Mouse (Mus musculus) midbrain, embryonic 15.5 days (tissue): ENCODE results near the gene Tnrc6b. TPM values are rescaled to one million over a fixed set of nuclear protein-coding genes. Genes with fewer than 3 reads are reported as not detected.

ENCODE experiments used
- ATAC-seq: fragments of 200-750 bp; cut with Nextera tagmentation; replicated peaks from 2 replicates; pipeline ENCODE4 v1.8.0; 2017; ENCODE audit warnings: moderate TSS enrichment
- H3K27ac ChIP-seq: fragments of 300-500 bp; sonication (generic); 2 replicates; pipeline ENCODE4 v1.5.1; 2015; ENCODE audit warnings: mild to moderate bottlenecking, inconsistent platforms
- H3K27me3 ChIP-seq: fragments of 300-500 bp; sonication (generic); replicated peaks from 2 replicates; pipeline ENCODE4 v1.6.1; 2015; ENCODE audit warnings: inconsistent platforms
- H3K36me3 ChIP-seq: fragments of 300-500 bp; sonication (generic); replicated peaks from 2 replicates; pipeline ENCODE4 v1.6.1; 2015; ENCODE audit warnings: inconsistent platforms
- H3K4me1 ChIP-seq: fragments of 300-500 bp; sonication (generic); 2 replicates; pipeline ENCODE4 v1.6.1; 2015; ENCODE audit warnings: inconsistent platforms
- H3K4me2 ChIP-seq: fragments of 300-500 bp; sonication (generic); 2 replicates; pipeline ENCODE4 v1.6.1; 2015; ENCODE audit warnings: inconsistent platforms, mild to moderate bottlenecking, moderate library complexity
- H3K4me3 ChIP-seq: fragments of 300-500 bp; sonication (generic); 2 replicates; pipeline ENCODE4 v1.5.1; 2015; ENCODE audit warnings: mild to moderate bottlenecking, inconsistent platforms
- H3K9ac ChIP-seq: fragments of 300-500 bp; sonication (generic); 2 replicates; pipeline ENCODE4 v1.6.1; 2015; ENCODE audit warnings: mild to moderate bottlenecking, inconsistent platforms
- H3K9me3 ChIP-seq: fragments of 300-500 bp; sonication (generic); 2 replicates; pipeline ENCODE4 v1.6.1; 2016; ENCODE audit warnings: inconsistent platforms
- WGBS: fragments of 180-500 bp; shearing (Covaris S2); methylation state at CpG from one replicate; pipeline ENCODE4 v1.1.7; 2015; ENCODE audit warnings: mixed read lengths; 5-methylcytosine and 5-hydroxymethylcytosine counted together
- polyA plus RNA-seq: library from polyadenylated mRNA; unstranded; fragments of >200 nt; fragmentation: Nextera tagmentation; extraction: Ambion mirVana; gene quantifications from 2 replicates; pipeline ENCODE4 v1.2.1, GENCODE M21; 2015

Gene Tnrc6b
- polyA plus RNA-seq, 1 experiment from 2014 or later, result 47.2 TPM

GRCm38 (mm10) chr15:80683990-80684389 is 27.1 kb upstream of the Tnrc6b start:
- WGBS, result 46% methylated on average over 3 of the region's 3 CpGs
- H3K4me1 ChIP-seq, result peaks cover 45% of the 10 kb centered on the region

GRCm38 (mm10) chr15:80684786-80685602 is 26.1 kb upstream of the Tnrc6b start:
- no peaks in the 10 kb centered on the region for H3K27me3 ChIP-seq
- H3K4me2 ChIP-seq, result no peak overlapping the region; the same call in 1 of the 2 replicates
- H3K4me1 ChIP-seq, result peaks cover 37% of the 10 kb centered on the region
- H3K9me3 ChIP-seq, result no peaks in the 10 kb centered on the region
- H3K27ac ChIP-seq, result peak overlapping the region; percentile 31
- no peaks in the 10 kb centered on the region for H3K36me3 ChIP-seq
- peak overlapping the region; percentile 6; the same call in 1 of the 2 replicates for H3K9ac ChIP-seq
- peak; percentile 56; the same call in 1 of the 2 replicates for ATAC-seq
- 13% methylated on average over 8 of the region's 8 CpGs for WGBS
- no peak overlapping the region for H3K4me3 ChIP-seq

More at GRCm38 (mm10) chr15:80683990-80684389, 27.1 kb upstream of the Tnrc6b start:
- H3K27ac ChIP-seq, result peak overlapping the region; percentile 27; the same call in 1 of the 2 replicates
- no peaks in the 10 kb centered on the region for H3K27me3 ChIP-seq
- H3K4me2 ChIP-seq, result no peak overlapping the region
- H3K9ac ChIP-seq, result no peak overlapping the region
- no peak overlapping the region for H3K4me3 ChIP-seq
- H3K36me3 ChIP-seq, result no peaks in the 10 kb centered on the region
- H3K9me3 ChIP-seq, result no peaks in the 10 kb centered on the region
- ATAC-seq, result no peak

GRCm38 (mm10) chr15:80685603-80685895 is 25.6 kb upstream of the Tnrc6b start:
- 15% methylated on average over 7 of the region's 7 CpGs for WGBS
- peak overlapping the region; percentile 31; the same call in 1 of the 2 replicates for H3K27ac ChIP-seq
- no peak overlapping the region for H3K4me3 ChIP-seq
- H3K4me1 ChIP-seq, result peaks cover 33% of the 10 kb centered on the region
- H3K9ac ChIP-seq, result 0 out of 2 replicates have a peak overlapping the region, but pooled peaks have one; percentile 6
- no peaks in the 10 kb centered on the region for H3K27me3 ChIP-seq
- H3K4me2 ChIP-seq, result no peak overlapping the region
- H3K36me3 ChIP-seq, result no peaks in the 10 kb centered on the region
- peak; percentile 80 for ATAC-seq
- no peaks in the 10 kb centered on the region for H3K9me3 ChIP-seq

DNA sequence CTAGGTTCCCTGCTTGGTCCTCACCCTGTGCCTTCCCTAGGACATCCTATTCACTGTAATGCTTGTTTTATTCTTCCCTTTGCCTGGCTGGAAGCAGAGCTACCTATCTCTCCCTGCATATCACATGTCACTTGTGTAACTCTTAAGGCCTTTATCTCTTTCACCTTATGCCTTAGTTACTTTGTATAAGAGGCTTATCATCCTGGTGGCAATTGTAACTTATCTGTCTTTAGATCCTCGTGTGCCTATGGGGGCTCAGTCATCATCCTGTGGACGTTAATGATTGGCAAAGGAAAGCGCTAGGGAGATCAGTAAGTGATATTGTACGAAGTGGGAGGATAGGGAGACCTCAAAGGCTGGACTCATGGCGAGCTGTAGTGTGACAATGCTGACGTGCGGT is 22.6 kb upstream of the Tnrc6b start:
- peaks cover 37% of the 10 kb centered on the region for H3K4me1 ChIP-seq
- H3K9me3 ChIP-seq, result no peaks in the 10 kb centered on the region
- no peak overlapping the region for H3K4me2 ChIP-seq
- no peaks in the 10 kb centered on the region for H3K27me3 ChIP-seq
- WGBS, result 69% methylated on average over 7 of the region's 7 CpGs
- no peaks in the 10 kb centered on the region for H3K36me3 ChIP-seq
- H3K27ac ChIP-seq, result no peak overlapping the region
- no peak for ATAC-seq
- no peak overlapping the region for H3K4me3 ChIP-seq
- no peak overlapping the region for H3K9ac ChIP-seq

DNA sequence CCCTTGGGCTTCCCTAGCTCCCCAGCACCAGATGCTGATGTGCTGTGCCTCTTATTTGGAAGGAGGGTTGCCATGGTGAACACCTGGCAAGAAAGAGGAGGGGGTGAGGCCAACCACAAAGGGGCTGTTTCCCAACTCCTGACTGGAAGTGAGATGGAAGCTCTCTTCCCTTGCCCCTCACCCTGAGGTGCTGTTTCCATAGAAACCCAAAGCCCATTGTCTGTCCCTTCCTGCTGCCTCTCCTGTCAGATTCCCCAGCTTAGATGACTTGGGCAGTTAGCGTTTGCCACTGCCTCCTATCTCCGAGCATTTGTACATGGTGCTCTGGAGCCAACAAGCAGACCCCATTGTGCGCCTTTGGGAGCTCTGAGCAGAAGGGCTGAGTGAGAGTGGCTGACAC is 17.6 kb upstream of the Tnrc6b start:
- Histone ChIP-seq H3K27me3 (no peaks in the 10 kb centered on the region), H3K27ac (peak overlapping the region; percentile 49), H3K4me2 (peak overlapping the region; percentile 41; the same call in 1 of the 2 replicates), H3K9me3 (no peaks in the 10 kb centered on the region), H3K9ac (no peak overlapping the region), H3K4me3 (no peak overlapping the region), H3K4me1 (peaks cover 26% of the 10 kb centered on the region), H3K36me3 (no peaks in the 10 kb centered on the region)
- ATAC-seq, result peak; percentile 41; the same call in 1 of the 2 replicates
- 24% methylated on average over 3 of the region's 3 CpGs for WGBS

DNA sequence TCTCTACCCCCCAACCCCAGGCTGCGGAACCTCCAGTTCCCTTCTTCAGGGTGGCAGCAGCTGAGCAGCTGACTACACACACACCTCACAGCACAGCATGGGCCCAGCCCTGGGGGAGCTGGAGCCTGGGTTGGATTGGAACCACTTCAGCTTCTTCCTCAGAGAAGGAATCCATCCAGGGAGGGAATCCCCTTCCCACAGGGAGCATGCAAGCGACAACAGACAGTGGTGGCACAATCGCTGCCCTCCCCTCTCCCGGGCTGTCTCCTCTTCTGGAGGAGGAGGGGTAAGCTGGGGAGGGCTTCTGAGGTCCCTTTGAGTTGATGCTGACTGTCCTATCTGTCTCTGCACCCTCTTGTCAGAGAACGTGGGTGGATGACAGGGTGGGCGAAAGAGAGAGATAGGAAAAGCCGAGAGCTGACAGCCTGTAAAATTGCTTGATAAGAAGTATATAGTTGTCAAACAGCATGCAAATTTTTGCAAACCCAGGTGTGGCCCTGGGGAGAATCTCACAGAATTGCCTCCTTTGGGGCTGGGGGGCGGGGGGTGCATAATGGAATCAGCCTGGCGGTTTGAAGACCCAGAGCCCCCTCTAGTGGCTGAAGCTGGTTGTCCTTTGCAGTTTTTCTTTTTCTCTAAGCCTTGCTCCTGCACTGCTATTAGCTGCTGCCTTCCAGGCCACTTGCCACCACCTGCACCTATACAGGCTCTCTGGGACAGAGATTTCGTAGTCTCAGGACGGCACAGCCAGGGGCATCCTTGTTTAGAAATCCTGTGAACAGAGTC is 16.8 kb upstream of the Tnrc6b start:
- Histone ChIP-seq H3K27ac (peak overlapping the region; percentile 49), H3K4me2 (peak overlapping the region; percentile 41), H3K9ac (no peak overlapping the region), H3K36me3 (no peaks in the 10 kb centered on the region), H3K4me1 (peaks cover 26% of the 10 kb centered on the region), H3K27me3 (no peaks in the 10 kb centered on the region; the same call in 1 of the 2 replicates), H3K4me3 (peak overlapping the region; percentile 11; the same call in 1 of the 2 replicates), H3K9me3 (no peaks in the 10 kb centered on the region)
- 15% methylated on average over 11 of the region's 11 CpGs for WGBS
- ATAC-seq, result peak; percentile 69

- WGBS, result 57% methylated on average over 5 of the region's 5 CpGs
- no peak for ATAC-seq
- no peak overlapping the region for H3K9ac ChIP-seq
Measured at GRCm38 (mm10) chr15:80697564-80697963, 13.5 kb upstream of the Tnrc6b start.

GRCm38 (mm10) chr15:80701481-80702257 is 9.4 kb upstream of the Tnrc6b start:
- 74% methylated on average over 8 of the region's 8 CpGs for WGBS
- no peak overlapping the region for H3K27ac ChIP-seq
- no peak overlapping the region for H3K9ac ChIP-seq
- peaks cover 14% of the 10 kb centered on the region for H3K4me1 ChIP-seq
- peaks cover 2% of the 10 kb centered on the region; the same call in 1 of the 2 replicates for H3K27me3 ChIP-seq
- ATAC-seq, result no peak
- H3K36me3 ChIP-seq, result no peaks in the 10 kb centered on the region
- no peak overlapping the region for H3K4me2 ChIP-seq
- H3K4me3 ChIP-seq, result no peak overlapping the region
- no peaks in the 10 kb centered on the region for H3K9me3 ChIP-seq

More at GRCm38 (mm10) chr15:80697564-80697963, 13.5 kb upstream of the Tnrc6b start:
- H3K36me3 ChIP-seq, result no peaks in the 10 kb centered on the region
- H3K27ac ChIP-seq, result no peak overlapping the region
- peaks cover 2% of the 10 kb centered on the region; the same call in 1 of the 2 replicates for H3K27me3 ChIP-seq
- H3K9me3 ChIP-seq, result no peaks in the 10 kb centered on the region
- H3K4me3 ChIP-seq, result no peak overlapping the region
- H3K4me1 ChIP-seq, result peaks cover 26% of the 10 kb centered on the region
- H3K4me2 ChIP-seq, result no peak overlapping the region

GRCm38 (mm10) chr15:80702910-80703309 is 8.2 kb upstream of the Tnrc6b start:
- peaks cover 2% of the 10 kb centered on the region; the same call in 1 of the 2 replicates for H3K27me3 ChIP-seq
- H3K36me3 ChIP-seq, result no peaks in the 10 kb centered on the region
- no peaks in the 10 kb centered on the region for H3K9me3 ChIP-seq
- H3K9ac ChIP-seq, result no peak overlapping the region
- H3K27ac ChIP-seq, result no peak overlapping the region
- no peak overlapping the region for H3K4me3 ChIP-seq
- peaks cover 17% of the 10 kb centered on the region for H3K4me1 ChIP-seq
- ATAC-seq, result no peak
- WGBS, result 86% methylated on average over 5 of the region's 5 CpGs
- no peak overlapping the region for H3K4me2 ChIP-seq

DNA sequence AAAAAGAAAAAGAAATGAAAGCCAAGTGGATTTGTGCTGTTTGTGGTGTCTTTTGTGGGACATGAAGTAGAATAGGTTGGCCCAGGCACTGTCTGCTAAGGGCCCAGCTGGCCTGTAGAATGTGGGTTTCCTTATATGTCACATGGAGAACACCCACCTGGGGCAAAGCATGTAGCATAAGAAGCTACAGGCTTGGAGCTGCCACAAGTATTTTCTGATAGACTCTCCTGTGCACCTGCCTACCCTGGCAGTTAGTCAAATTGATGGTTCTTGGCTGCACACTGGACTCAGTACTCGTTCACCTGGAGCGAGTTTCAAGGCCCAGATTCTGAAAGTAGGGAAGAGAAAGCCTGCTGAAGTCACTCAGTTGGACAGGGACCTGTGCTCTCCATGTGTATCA is 7.6 kb upstream of the Tnrc6b start:
- Histone ChIP-seq H3K4me2 (no peak overlapping the region), H3K27me3 (peaks cover 2% of the 10 kb centered on the region; the same call in 1 of the 2 replicates), H3K4me1 (peaks cover 17% of the 10 kb centered on the region), H3K4me3 (no peak overlapping the region), H3K9ac (no peak overlapping the region), H3K9me3 (no peaks in the 10 kb centered on the region), H3K36me3 (no peaks in the 10 kb centered on the region), H3K27ac (no peak overlapping the region)
- WGBS, result 79% methylated on average over 2 of the region's 2 CpGs
- ATAC-seq, result no peak

DNA sequence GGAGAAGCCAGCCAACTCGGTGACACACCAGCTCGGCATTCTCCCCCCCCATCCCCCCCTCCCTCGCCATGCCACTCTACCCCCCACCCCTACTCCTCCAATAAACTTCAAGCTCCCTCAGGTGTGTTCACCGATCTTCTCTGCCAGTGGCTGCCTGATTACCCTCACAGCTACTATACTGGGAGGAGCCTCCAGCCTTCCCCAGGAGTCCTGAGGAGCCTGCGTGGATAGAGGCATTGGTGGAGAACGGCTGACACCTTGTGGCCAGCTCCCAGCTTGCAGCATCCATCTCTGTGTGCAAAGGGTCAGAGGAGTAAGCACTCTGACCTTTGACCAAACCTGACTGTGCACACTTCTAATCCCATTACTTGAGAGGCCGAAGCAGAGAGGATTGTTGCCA is 6.8 kb upstream of the Tnrc6b start:
- H3K4me1 ChIP-seq, result peaks cover 17% of the 10 kb centered on the region
- ATAC-seq, result peak; percentile 87

More for the DNA sequence above, 6.8 kb upstream of the Tnrc6b start:
- Histone ChIP-seq H3K4me3 (no peak overlapping the region), H3K9ac (no peak overlapping the region), H3K27me3 (peaks cover 2% of the 10 kb centered on the region; the same call in 1 of the 2 replicates), H3K36me3 (no peaks in the 10 kb centered on the region), H3K9me3 (no peaks in the 10 kb centered on the region), H3K4me2 (peak overlapping the region; percentile 39), H3K27ac (no peak overlapping the region)
- WGBS, result 2% methylated on average over 7 of the region's 7 CpGs
